Mouse (Mus musculus): ENCODE results near the gene Wdfy1. TPM values are rescaled to one million over a fixed set of nuclear protein-coding genes. Genes with fewer than 3 reads are reported as not detected.
A peak's percentile ranks its signal among the peaks of the same experiment; 100 is the strongest.

Gene Wdfy1
- polyA plus RNA-seq, 1 experiment from 2014 or later = 88.1 TPM

- no peaks in the 10 kb centered on the region for H3K27me3 ChIP-seq (replicated peaks; ENCODE audit: control insufficient read depth, insufficient read depth, low read length)
- H3K4me3 ChIP-seq (replicated peaks; ENCODE audit: low read length) = no peak overlapping the region
- 85% methylated on average over 3 of the region's 3 CpGs for WGBS
- H3K36me3 ChIP-seq (ENCODE audit: control insufficient read depth, insufficient read depth) = no peaks in the 10 kb centered on the region
- H3K9ac ChIP-seq (replicated peaks; ENCODE audit: low read depth, low read length) = no peak overlapping the region
- ATAC-seq = no peak
- no peak overlapping the region for H3K4me2 ChIP-seq (ENCODE audit: low read length)
- H3K27ac ChIP-seq (ENCODE audit: low read length) = no peak overlapping the region
- H3K4me1 ChIP-seq (replicated peaks; ENCODE audit: control insufficient read depth, insufficient read depth, low read length) = no peaks in the 10 kb centered on the region
- no peaks in the 10 kb centered on the region for H3K9me3 ChIP-seq (ENCODE audit: control insufficient read depth, low read length)
These were observed 21.1 kb upstream of the Wdfy1 start for GRCm38 (mm10) chr1:79797084-79797483.

GRCm38 (mm10) chr1:79786267-79786927, 10.5 kb upstream of the Wdfy1 start:
- H3K4me1 ChIP-seq (replicated peaks; ENCODE audit: control insufficient read depth, insufficient read depth, low read length) = no peaks in the 10 kb centered on the region
- H3K9me3 ChIP-seq (ENCODE audit: control insufficient read depth, low read length) = no peaks in the 10 kb centered on the region
- WGBS = 65% methylated on average over 7 of the region's 7 CpGs
- no peaks in the 10 kb centered on the region for H3K27me3 ChIP-seq (replicated peaks; ENCODE audit: control insufficient read depth, insufficient read depth, low read length)
- H3K27ac ChIP-seq (ENCODE audit: low read length) = no peak overlapping the region
- peaks cover 20% of the 10 kb centered on the region for H3K36me3 ChIP-seq (ENCODE audit: control insufficient read depth, insufficient read depth)
- no peak overlapping the region for H3K4me3 ChIP-seq (replicated peaks; ENCODE audit: low read length)
- no peak overlapping the region for H3K4me2 ChIP-seq (ENCODE audit: low read length)
- peak; percentile 86 for ATAC-seq
- no peak overlapping the region for H3K9ac ChIP-seq (replicated peaks; ENCODE audit: low read depth, low read length)

GRCm38 (mm10) chr1:79782433-79782832, 6.5 kb upstream of the Wdfy1 start:
- Histone ChIP-seq H3K27ac (ENCODE audit: low read length) (no peak overlapping the region), H3K9ac (replicated peaks; ENCODE audit: low read depth, low read length) (no peak overlapping the region), H3K36me3 (ENCODE audit: control insufficient read depth, insufficient read depth) (peaks cover 41% of the 10 kb centered on the region), H3K27me3 (replicated peaks; ENCODE audit: control insufficient read depth, insufficient read depth, low read length) (no peaks in the 10 kb centered on the region), H3K4me2 (ENCODE audit: low read length) (no peak overlapping the region), H3K4me1 (replicated peaks; ENCODE audit: control insufficient read depth, insufficient read depth, low read length) (no peaks in the 10 kb centered on the region; the same call in 1 of the 2 replicates), H3K4me3 (replicated peaks; ENCODE audit: low read length) (no peak overlapping the region), H3K9me3 (ENCODE audit: control insufficient read depth, low read length) (no peaks in the 10 kb centered on the region)
- no peak for ATAC-seq
- 79% methylated on average over 3 of the region's 3 CpGs for WGBS

GRCm38 (mm10) chr1:79778011-79778410, 2.1 kb upstream of the Wdfy1 start:
- 92% methylated on average over 11 of the region's 11 CpGs for WGBS
- peaks cover 35% of the 10 kb centered on the region for H3K36me3 ChIP-seq (ENCODE audit: control insufficient read depth, insufficient read depth)
- ATAC-seq = no peak

GRCm38 (mm10) chr1:79774164-79774780, 1.7 kb downstream of the Wdfy1 start:
- no peak for ATAC-seq
- H3K9me3 ChIP-seq (ENCODE audit: control insufficient read depth, low read length) = no peaks in the 10 kb centered on the region
- H3K4me2 ChIP-seq (ENCODE audit: low read length) = no peak overlapping the region
- 84% methylated on average over 4 of the region's 4 CpGs for WGBS
- no peak overlapping the region for H3K4me3 ChIP-seq (replicated peaks; ENCODE audit: low read length)
- peaks cover 8% of the 10 kb centered on the region; the same call in 1 of the 2 replicates for H3K36me3 ChIP-seq (ENCODE audit: control insufficient read depth, insufficient read depth)
- H3K27me3 ChIP-seq (replicated peaks; ENCODE audit: control insufficient read depth, insufficient read depth, low read length) = no peaks in the 10 kb centered on the region
- no peak overlapping the region for H3K9ac ChIP-seq (replicated peaks; ENCODE audit: low read depth, low read length)
- H3K27ac ChIP-seq (ENCODE audit: low read length) = no peak overlapping the region
- H3K4me1 ChIP-seq (replicated peaks; ENCODE audit: control insufficient read depth, insufficient read depth, low read length) = peaks cover 4% of the 10 kb centered on the region

More at GRCm38 (mm10) chr1:79778011-79778410, 2.1 kb upstream of the Wdfy1 start:
- peaks cover 4% of the 10 kb centered on the region for H3K4me1 ChIP-seq (replicated peaks; ENCODE audit: control insufficient read depth, insufficient read depth, low read length)
- no peak overlapping the region for H3K4me2 ChIP-seq (ENCODE audit: low read length)
- no peak overlapping the region for H3K4me3 ChIP-seq (replicated peaks; ENCODE audit: low read length)
- H3K9me3 ChIP-seq (ENCODE audit: control insufficient read depth, low read length) = no peaks in the 10 kb centered on the region
- no peak overlapping the region for H3K9ac ChIP-seq (replicated peaks; ENCODE audit: low read depth, low read length)
- no peaks in the 10 kb centered on the region for H3K27me3 ChIP-seq (replicated peaks; ENCODE audit: control insufficient read depth, insufficient read depth, low read length)
- H3K27ac ChIP-seq (ENCODE audit: low read length) = no peak overlapping the region

- no peak for ATAC-seq
- WGBS = 68% methylated on average over 1 of the region's 1 CpGs
These were observed 7.7 kb downstream of the Wdfy1 start for GRCm38 (mm10) chr1:79768231-79768630.

GRCm38 (mm10) chr1:79764483-79764882, 11.5 kb downstream of the Wdfy1 start:
- Histone ChIP-seq H3K27ac (ENCODE audit: low read length) (no peak overlapping the region), H3K27me3 (replicated peaks; ENCODE audit: control insufficient read depth, insufficient read depth, low read length) (0 out of 2 replicates have a peak, but pooled peaks cover 3% of the 10 kb centered on the region), H3K4me1 (replicated peaks; ENCODE audit: control insufficient read depth, insufficient read depth, low read length) (peaks cover 18% of the 10 kb centered on the region), H3K9ac (replicated peaks; ENCODE audit: low read depth, low read length) (no peak overlapping the region), H3K36me3 (ENCODE audit: control insufficient read depth, insufficient read depth) (no peaks in the 10 kb centered on the region), H3K4me2 (ENCODE audit: low read length) (no peak overlapping the region), H3K9me3 (ENCODE audit: control insufficient read depth, low read length) (no peaks in the 10 kb centered on the region), H3K4me3 (replicated peaks; ENCODE audit: low read length) (no peak overlapping the region)
- ATAC-seq = no peak
- WGBS = 85% methylated on average over 1 of the region's 1 CpGs

More at GRCm38 (mm10) chr1:79768231-79768630, 7.7 kb downstream of the Wdfy1 start:
- Histone ChIP-seq H3K4me1 (replicated peaks; ENCODE audit: control insufficient read depth, insufficient read depth, low read length) (no peaks in the 10 kb centered on the region), H3K36me3 (ENCODE audit: control insufficient read depth, insufficient read depth) (no peaks in the 10 kb centered on the region), H3K9me3 (ENCODE audit: control insufficient read depth, low read length) (no peaks in the 10 kb centered on the region), H3K27me3 (replicated peaks; ENCODE audit: control insufficient read depth, insufficient read depth, low read length) (0 out of 2 replicates have a peak, but pooled peaks cover 3% of the 10 kb centered on the region), H3K27ac (ENCODE audit: low read length) (no peak overlapping the region), H3K4me2 (ENCODE audit: low read length) (no peak overlapping the region), H3K4me3 (replicated peaks; ENCODE audit: low read length) (no peak overlapping the region), H3K9ac (replicated peaks; ENCODE audit: low read depth, low read length) (no peak overlapping the region)

GRCm38 (mm10) chr1:79764031-79764430, 11.9 kb downstream of the Wdfy1 start:
- no peak for ATAC-seq
- Histone ChIP-seq H3K9ac (replicated peaks; ENCODE audit: low read depth, low read length) (no peak overlapping the region), H3K4me2 (ENCODE audit: low read length) (no peak overlapping the region), H3K27me3 (replicated peaks; ENCODE audit: control insufficient read depth, insufficient read depth, low read length) (0 out of 2 replicates have a peak, but pooled peaks cover 3% of the 10 kb centered on the region), H3K4me3 (replicated peaks; ENCODE audit: low read length) (no peak overlapping the region), H3K36me3 (ENCODE audit: control insufficient read depth, insufficient read depth) (no peaks in the 10 kb centered on the region), H3K9me3 (ENCODE audit: control insufficient read depth, low read length) (no peaks in the 10 kb centered on the region), H3K4me1 (replicated peaks; ENCODE audit: control insufficient read depth, insufficient read depth, low read length) (peaks cover 20% of the 10 kb centered on the region), H3K27ac (ENCODE audit: low read length) (no peak overlapping the region)
- WGBS = 88% methylated on average over 2 of the region's 2 CpGs

- H3K27ac ChIP-seq (ENCODE audit: low read length) = no peak overlapping the region; the same call in 1 of the 2 replicates
- peak overlapping the region; percentile 92 for H3K4me2 ChIP-seq (ENCODE audit: low read length)
- peak overlapping the region; percentile 89 for H3K4me3 ChIP-seq (replicated peaks; ENCODE audit: low read length)
- H3K36me3 ChIP-seq (ENCODE audit: control insufficient read depth, insufficient read depth) = no peaks in the 10 kb centered on the region
- no peak for ATAC-seq
- peak overlapping the region; percentile 94 for H3K9ac ChIP-seq (replicated peaks; ENCODE audit: low read depth, low read length)
- no peaks in the 10 kb centered on the region for H3K9me3 ChIP-seq (ENCODE audit: control insufficient read depth, low read length)
- H3K27me3 ChIP-seq (replicated peaks; ENCODE audit: control insufficient read depth, insufficient read depth, low read length) = 0 out of 2 replicates have a peak, but pooled peaks cover 3% of the 10 kb centered on the region
- WGBS = 66% methylated on average over 16 of the region's 16 CpGs
- H3K4me1 ChIP-seq (replicated peaks; ENCODE audit: control insufficient read depth, insufficient read depth, low read length) = peaks cover 25% of the 10 kb centered on the region
These were observed 13.4 kb downstream of the Wdfy1 start for GRCm38 (mm10) chr1:79762282-79763250.

Data from forebrain, embryonic 16.5 days (tissue).